Mouse (Mus musculus) cerebellum, postnatal 14 days (tissue): ENCODE results near the gene Gabrg3.
"Not testable (repeated sequence)": the region's sequence is repeated elsewhere in the genome, so short reads cannot be mapped to it uniquely, and the experiment has no call there.

ENCODE experiments used
- DNase-seq, 2 experiments: peaks; one replicate each; pipeline ENCODE4 v3.0.0; 2021; ENCODE audit warnings: mixed read lengths in 2 of 2

Gene Gabrg3

DNA sequence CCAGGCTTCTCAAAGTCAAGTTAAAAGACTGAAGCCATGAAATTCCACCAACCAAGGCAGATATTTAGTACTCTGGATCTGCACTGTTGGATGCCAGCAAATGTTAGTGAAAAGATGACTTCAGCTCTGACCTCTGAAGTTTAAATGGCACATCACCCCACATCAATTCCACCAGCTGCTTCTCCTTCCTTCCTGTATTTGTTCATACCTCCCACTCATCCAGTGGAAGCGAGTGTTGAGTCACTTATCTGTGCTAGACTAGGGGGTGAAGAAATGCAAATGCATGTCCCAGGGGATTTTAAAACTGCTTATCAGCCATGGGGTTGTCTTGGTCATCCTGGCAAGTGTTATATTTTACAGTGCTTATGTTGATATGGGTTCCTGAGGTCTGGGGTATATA lies 79.7 kb downstream of the Gabrg3 start:
- no peak for DNase-seq

- no peak for DNase-seq
Observed at GRCm38 (mm10) chr7:57296639-57297038, 90.3 kb downstream of the Gabrg3 start.

DNA sequence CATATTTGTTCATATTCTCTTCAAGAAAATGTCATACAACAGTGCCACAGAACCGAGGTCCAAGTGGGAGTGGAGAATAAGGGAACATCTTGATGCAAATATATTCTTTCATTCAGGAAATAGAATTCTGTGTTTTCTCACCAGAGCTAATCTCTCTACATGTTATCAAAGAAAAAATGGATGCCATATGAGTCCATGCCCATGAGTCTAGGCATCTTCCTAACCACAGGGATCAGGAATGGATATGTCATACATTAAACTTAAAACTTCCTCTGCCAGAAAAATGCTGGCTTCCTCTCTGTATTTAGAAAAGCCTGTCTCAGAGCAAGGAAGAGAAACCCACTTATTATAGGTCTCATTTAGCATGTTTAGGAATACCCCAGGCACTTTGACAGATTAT lies 92.9 kb downstream of the Gabrg3 start:
- DNase-seq, result no peak

- peak; percentile 37 to 66 for DNase-seq
Observed at GRCm38 (mm10) chr7:57293564-57293963, 93.4 kb downstream of the Gabrg3 start.

DNA sequence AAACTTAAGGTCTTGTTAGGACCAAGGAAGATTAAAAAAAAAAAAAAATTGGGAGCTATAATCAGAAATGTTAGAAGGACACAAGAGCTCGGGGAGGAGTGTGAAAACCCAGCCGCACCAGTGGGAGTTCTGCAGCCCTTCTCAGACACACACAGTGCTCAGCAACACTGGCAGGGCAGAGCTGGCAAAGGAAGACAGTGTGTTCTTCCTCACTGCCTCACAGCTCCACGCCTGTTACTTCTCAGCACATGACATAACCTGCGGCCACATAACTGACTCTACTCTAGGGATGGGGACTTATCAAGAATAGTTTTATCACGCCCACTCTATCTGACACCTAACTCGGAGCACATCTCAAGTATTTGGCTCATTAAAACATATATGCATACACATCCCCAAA lies 103.8 kb downstream of the Gabrg3 start:
- no peak for DNase-seq

DNA sequence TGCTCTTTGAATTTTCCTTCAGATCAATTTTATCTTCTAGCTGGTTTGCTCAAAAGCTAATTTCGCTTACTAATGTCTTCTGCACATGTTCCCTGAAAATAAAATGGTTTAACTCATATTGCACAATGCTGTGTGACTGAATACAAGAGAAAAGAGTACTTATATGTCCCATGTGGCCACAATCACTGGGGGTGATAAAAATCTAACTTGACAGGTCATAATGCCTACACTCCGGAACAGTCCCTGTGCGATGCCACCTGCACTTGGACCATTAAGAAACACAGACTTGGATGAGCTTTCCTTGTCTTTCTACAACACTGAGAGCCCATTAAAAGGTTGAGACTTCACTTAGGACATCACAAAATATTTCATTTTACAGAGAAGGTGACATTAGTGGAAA lies 108.1 kb downstream of the Gabrg3 start:
- DNase-seq, result no peak

- DNase-seq, result no peak
Observed at GRCm38 (mm10) chr7:57260201-57260600, 126.8 kb downstream of the Gabrg3 start.

DNA sequence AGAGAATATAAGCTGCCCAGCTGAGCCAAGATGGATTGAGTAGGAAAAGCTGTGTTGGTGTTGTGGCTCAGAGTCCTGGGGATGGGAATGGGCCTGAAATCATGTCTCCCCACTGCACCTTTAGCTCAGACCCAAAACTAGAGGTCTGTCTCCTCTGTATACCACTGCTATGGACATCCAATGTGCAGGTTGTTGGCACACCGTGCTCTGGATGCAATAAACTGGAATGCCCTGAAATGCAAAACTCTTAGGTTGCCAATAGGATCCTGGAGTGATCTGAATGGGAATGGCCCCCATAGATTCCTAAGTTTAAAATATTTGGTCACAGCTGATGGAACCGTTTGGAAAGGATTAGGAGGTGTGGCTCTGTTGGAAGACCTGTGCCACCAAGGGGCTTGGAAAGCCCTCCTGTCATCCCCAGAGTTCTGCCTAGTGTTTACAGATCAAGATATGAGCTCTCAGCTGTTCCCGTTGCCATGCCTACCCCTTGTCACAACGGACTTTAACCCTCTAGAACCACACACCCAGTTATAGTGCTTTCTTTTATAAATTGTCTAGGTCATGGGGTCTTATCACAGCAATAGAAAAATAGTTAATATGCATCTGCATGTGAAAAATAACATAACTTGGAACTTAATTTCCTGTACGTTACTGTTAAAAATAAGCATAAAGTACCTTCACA lies 128.0 kb downstream of the Gabrg3 start:
- no peak for DNase-seq

DNA sequence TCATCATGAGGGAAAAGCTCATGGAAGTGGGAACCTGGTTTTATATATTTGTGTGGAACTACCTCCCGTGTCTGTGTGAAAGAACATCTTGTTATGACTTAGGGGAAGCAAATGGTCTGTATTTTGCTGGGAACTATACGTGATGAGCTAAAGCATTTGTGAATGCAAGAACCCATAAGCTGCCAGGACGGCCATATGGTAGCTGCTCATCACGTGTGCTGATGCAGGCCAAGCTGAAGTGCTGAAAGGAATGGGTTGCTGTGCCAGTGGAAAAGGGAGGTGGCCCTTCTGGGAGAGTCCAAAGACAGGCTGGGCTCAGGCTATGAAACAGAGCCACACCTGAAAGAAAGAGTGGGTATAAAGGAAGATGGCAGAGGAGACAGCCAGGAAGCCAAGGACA lies 143.0 kb downstream of the Gabrg3 start:
- DNase-seq, result peak; percentile 8 to 12

DNA sequence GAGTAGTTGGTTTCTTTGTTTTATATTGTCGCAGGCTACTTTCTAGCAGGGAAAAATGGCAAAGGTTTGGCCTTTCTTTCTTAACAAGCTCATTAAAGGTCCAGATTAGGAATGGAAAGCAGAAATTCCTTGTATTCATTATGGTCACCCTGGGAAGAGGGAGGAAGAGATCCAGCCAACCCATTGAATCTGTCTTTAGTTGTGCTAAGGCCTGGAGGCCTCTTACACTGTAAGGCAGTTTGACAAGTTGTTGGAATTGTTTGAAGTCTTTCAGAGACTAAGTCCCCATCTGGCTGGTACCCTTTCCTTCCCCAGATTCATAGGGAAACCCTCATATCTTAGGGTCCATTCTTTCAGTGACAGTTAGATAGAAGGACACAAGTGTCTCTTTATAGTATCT lies 172.9 kb downstream of the Gabrg3 start:
- no peak for DNase-seq

DNA sequence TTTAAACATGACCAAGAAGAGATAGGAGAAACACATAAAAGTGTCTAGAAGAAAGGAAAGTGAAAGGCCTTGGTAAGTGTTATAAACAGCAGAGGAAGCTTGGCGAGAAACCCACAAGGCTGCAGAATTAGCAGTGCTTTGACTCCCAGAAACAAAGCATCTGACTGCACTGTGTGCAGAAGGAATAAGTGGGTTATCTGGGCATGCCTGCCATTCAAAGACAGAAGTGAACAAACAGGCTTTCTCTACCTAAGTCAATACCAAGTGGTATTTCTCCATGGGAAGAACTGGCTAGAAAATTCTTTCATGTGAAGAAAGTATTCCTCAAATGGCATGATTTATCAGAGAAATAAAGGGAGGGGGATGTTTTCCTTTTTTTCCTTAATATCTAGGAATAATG lies 201.0 kb downstream of the Gabrg3 start:
- DNase-seq, result no peak

GRCm38 (mm10) chr7:57175891-57176545 lies 211.0 kb downstream of the Gabrg3 start:
- DNase-seq, result not testable (repeated sequence)

- DNase-seq, result no peak
Observed at GRCm38 (mm10) chr7:57166931-57167330, 220.1 kb downstream of the Gabrg3 start.

GRCm38 (mm10) chr7:57158211-57158610 lies 228.8 kb downstream of the Gabrg3 start:
- peak in 1 of 2 experiments; percentile 2 for DNase-seq

GRCm38 (mm10) chr7:57153743-57154142 lies 233.2 kb downstream of the Gabrg3 start:
- no peak for DNase-seq

GRCm38 (mm10) chr7:57150768-57151167 lies 236.2 kb downstream of the Gabrg3 start:
- no peak for DNase-seq

- no peak for DNase-seq
Observed at GRCm38 (mm10) chr7:57138072-57138704, 248.8 kb downstream of the Gabrg3 start.

DNA sequence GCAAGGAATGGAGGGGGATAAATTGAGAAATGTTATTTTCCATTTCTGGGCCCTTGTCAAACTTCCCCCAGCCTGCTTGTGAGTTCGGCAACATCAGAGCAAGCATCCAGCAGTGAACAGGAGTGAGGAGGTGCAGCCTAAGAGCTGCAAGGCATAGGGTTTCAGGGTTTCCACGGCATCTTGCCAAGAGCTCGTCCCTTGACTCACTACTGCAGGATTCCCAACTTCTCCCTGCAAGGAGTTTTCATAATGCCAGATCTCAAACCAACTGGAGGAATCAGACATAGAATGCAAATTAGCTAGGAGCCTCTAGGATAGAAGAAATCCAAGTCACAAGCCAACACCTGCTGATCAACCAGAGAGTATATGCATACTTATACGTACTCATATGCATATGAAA lies 254.0 kb downstream of the Gabrg3 start:
- DNase-seq, result no peak

DNA sequence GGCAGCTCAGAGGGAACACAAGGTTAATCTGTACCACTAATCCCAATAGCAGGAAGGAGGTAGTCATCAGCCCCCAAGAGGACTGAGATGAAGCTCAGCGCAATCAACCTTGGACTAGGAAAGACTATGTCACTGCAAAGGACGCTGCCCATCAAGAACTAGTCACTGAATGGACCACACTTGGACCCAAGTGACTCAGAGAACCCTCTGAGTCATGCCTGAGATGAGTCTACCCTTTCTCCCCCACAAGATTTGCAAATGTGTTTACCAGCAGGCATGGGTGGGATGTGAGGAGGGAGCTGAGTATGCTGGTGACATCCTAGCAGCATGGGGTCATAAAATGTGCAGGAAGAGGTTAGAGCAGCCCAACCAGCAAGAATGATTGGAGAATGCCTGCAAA lies 254.5 kb downstream of the Gabrg3 start:
- no peak for DNase-seq

DNA sequence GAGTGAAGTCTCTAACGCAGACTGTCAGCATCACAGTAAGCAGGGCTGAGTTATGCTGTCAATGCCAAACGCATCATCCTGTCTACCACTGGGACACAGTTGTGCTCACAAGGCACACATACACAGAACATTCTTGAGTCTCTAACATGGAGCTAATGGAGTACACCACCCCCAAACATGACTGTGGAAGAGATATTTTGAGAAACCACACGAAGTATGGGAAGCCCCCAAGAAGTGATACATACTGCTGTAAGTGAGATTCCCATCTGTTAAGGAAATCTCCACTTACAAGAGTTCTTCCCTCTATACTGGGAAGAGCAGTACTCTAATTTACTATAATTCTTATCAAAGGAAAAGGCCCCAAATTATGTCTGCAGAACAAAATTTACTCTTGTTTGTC lies 286.9 kb downstream of the Gabrg3 start:
- no peak for DNase-seq

DNA sequence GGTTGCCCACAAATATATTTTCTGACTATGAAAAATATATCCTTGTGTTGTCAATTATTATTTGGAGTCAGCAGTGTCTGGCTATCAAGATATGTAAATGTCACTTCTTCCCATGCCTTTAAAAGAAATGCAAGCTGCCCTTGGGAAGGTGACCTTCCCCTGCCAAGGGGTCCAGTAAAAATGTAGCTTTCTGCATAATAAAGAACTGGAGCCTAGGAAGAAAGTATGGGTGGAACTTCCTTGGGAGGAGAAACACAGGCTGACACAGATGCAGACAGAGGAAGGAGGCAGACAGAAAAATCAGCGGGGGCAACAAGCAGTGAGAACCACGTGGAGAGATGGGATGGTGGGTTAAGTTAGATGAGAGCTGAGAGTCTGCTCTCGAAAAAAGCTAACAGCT lies 304.9 kb downstream of the Gabrg3 start:
- DNase-seq, result no peak

DNA sequence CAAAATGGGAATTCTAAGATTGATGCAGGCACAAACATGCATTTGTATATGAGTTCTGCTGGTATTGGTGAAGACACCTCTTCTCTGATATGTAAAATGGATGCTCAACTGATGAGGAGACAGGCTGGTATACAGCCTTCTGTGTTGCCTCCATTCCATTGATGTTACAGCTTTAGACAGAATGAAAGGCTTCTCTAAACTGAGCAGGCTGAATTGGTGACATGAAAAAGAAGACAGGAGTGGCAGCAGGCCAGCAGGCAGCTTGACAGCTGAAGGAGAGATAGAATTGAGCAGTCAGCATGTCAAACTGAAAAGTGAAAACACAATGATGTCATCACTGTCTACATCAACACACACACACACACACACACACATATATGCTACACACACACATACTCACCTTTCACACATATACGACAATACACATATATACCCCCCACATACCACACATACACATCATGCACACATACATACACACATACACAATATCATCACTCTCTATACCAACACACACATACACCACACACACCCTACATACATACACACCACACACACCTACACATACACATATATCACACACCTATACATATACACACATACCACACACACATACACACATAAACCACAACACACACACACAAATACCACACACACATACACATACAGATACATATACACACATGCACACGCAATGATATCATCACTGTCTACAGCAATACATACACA lies 315.4 kb downstream of the Gabrg3 start:
- peak; percentile 4 to 17 for DNase-seq

DNA sequence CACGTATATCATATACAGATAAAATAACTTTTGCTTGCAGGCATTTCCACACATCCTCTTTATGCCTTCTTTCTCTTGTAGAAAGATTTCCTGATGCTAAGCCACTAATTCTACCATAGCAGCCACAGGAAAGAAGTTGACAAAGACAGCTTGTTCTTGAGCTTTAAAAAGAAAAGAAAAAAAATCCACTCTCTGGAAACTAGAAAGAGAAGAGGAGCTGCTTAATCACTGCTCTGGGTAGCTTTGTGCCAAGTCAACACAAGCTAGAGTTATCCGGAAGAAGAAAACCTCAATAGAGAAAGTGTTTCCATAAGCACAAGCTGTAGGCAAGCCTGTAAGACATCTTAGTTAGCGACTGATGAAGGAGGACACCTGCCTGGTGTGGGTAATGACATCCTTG lies 321.6 kb downstream of the Gabrg3 start:
- DNase-seq, result no peak
